Mouse (Mus musculus) midbrain, embryonic 16.5 days (tissue): ENCODE measurements at regions not wholly inside any gene's neighbourhood (a gene's known extent, or its start where the extent isn't known, plus 50 kb on each side); places are given as distances from the start of the nearest gene placed in this dataset.

Experiments used
- ATAC-seq: fragments of 200-750 bp; cut with Nextera tagmentation; 2 replicates; pipeline ENCODE4 v1.8.0; 2017; ENCODE audit warnings: moderate TSS enrichment
- H3K27ac ChIP-seq: fragments of 300-500 bp; sonication (generic); 2 replicates; pipeline ENCODE4 v1.5.1; 2014; ENCODE audit warnings: mild to moderate bottlenecking, low read length, mixed read lengths
- H3K27me3 ChIP-seq: fragments of 300-500 bp; sonication (generic); 2 replicates; pipeline ENCODE4 v1.6.1; 2014; ENCODE audit warnings: low read depth, low read length, mixed read lengths; ENCODE audit not compliant: control insufficient read depth, insufficient read depth
- H3K36me3 ChIP-seq: fragments of 300-500 bp; sonication (generic); 2 replicates; pipeline ENCODE4 v1.6.1; 2014; ENCODE audit warnings: mild to moderate bottlenecking, low read length, moderate library complexity, mixed read lengths; ENCODE audit not compliant: control insufficient read depth, insufficient read depth
- H3K4me1 ChIP-seq: fragments of 300-500 bp; sonication (generic); 2 replicates; pipeline ENCODE4 v1.6.1; 2014; ENCODE audit warnings: mild to moderate bottlenecking, low read length, mixed read lengths; ENCODE audit not compliant: control insufficient read depth, insufficient read depth
- H3K4me2 ChIP-seq: fragments of 300-500 bp; sonication (generic); 2 replicates; pipeline ENCODE4 v1.6.1; 2014; ENCODE audit warnings: mild to moderate bottlenecking, low read length, mixed read lengths
- H3K4me3 ChIP-seq: fragments of 300-500 bp; sonication (generic); 2 replicates; pipeline ENCODE4 v1.5.1; 2014; ENCODE audit warnings: low read depth, mild to moderate bottlenecking, low read length, moderate library complexity, mixed read lengths
- H3K9ac ChIP-seq: fragments of 300-500 bp; sonication (generic); 2 replicates; pipeline ENCODE4 v1.6.1; 2014; ENCODE audit warnings: low read depth, low read length, mixed read lengths
- H3K9me3 ChIP-seq: fragments of 300-500 bp; sonication (generic); replicated peaks from 2 replicates; pipeline ENCODE4 v1.6.1; 2014; ENCODE audit warnings: mild to moderate bottlenecking, low read length, mixed read lengths; ENCODE audit not compliant: control insufficient read depth, poor library complexity, severe bottlenecking
- WGBS: fragments of 180-500 bp; shearing (Covaris S2); extraction: QIAGEN DNeasy Blood & Tissue Kit; methylation state at CpG from one replicate; pipeline ENCODE4 v1.1.7; 2014; 5-methylcytosine and 5-hydroxymethylcytosine counted together

DNA sequence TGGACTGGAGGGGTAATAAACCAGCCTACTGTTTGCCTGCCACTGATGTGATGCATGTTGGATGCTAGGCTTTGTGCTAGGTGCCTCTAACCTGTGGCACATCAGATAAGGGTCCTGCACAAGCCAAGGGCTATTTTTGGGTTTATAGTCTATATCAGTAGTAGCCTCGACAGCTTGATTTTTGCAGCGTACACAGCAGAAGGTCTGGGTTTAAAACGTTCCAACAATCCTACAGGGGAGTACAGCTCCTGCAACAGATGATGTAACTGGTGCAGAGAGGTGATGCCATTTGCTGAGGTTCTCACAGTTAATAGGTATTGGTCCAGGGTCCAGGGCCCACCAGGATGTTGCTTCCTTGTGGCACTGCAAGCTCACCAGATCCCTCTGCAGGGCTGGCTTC lies 63.9 kb upstream of the Ldlrad3 start:
- no peak overlapping the region for H3K4me3 ChIP-seq
- H3K27ac ChIP-seq: no peak overlapping the region
- 90% methylated on average over 3 of the region's 3 CpGs for WGBS
- H3K4me2 ChIP-seq: no peak overlapping the region
- H3K4me1 ChIP-seq: no peaks in the 10 kb centered on the region
- no peak overlapping the region for H3K9ac ChIP-seq
- no peaks in the 10 kb centered on the region for H3K9me3 ChIP-seq
- H3K36me3 ChIP-seq: no peaks in the 10 kb centered on the region
- no peaks in the 10 kb centered on the region for H3K27me3 ChIP-seq
- no peak for ATAC-seq

DNA sequence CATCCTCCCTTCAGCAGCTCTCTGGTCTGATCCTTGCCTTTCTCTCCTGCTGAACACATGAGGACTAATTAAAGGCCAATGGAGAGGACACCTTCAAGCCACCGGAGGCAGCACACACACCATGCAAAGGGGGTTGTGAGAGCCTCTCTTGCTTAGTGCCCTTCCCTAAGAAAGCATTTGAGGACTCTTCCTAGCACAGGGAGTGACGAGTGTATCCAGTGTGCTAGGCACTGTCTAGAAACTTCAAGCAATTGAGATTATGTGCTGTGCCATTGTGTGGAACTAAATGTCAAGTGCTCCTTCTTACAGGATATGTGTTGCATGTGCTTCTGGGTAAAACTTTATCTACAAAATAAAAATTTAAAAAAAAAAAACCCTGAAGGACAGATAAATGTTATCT lies 60.3 kb upstream of the Ldlrad3 start:
- no peak overlapping the region for H3K27ac ChIP-seq
- no peak overlapping the region for H3K9ac ChIP-seq
- no peak overlapping the region for H3K4me2 ChIP-seq
- no peak overlapping the region for H3K4me3 ChIP-seq
- no peak for ATAC-seq
- no peaks in the 10 kb centered on the region for H3K36me3 ChIP-seq
- WGBS: 41% methylated on average over 2 of the region's 2 CpGs
- H3K27me3 ChIP-seq: no peaks in the 10 kb centered on the region
- peaks cover 3% of the 10 kb centered on the region; the same call in 1 of the 2 replicates for H3K4me1 ChIP-seq
- H3K9me3 ChIP-seq: no peaks in the 10 kb centered on the region

DNA sequence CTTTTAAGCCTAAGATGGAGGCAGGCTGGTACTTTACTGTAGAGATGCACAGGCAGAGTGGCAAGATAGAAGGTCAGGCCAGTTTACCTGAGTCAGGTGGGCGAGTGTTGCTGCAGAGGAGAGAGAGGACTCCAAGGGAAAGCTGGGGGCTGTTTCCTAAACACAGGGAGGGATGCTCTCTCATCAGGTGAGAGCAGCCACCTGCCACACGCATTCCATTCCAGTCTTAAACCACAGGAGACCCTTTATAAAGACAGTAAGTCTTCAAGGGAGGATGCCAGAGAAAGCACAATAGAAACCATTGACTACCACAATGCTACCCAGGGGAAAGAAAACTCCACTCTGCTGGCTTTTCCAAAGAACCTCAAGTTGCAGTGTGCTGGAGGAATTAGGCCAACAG lies 58.3 kb upstream of the Ldlrad3 start:
- ATAC-seq: no peak
- Histone ChIP-seq H3K36me3 (no peaks in the 10 kb centered on the region), H3K27ac (no peak overlapping the region), H3K9me3 (no peaks in the 10 kb centered on the region), H3K4me3 (no peak overlapping the region), H3K4me2 (no peak overlapping the region), H3K9ac (no peak overlapping the region), H3K27me3 (no peaks in the 10 kb centered on the region), H3K4me1 (peaks cover 3% of the 10 kb centered on the region; the same call in 1 of the 2 replicates)
- 43% methylated on average over 2 of the region's 2 CpGs for WGBS

DNA sequence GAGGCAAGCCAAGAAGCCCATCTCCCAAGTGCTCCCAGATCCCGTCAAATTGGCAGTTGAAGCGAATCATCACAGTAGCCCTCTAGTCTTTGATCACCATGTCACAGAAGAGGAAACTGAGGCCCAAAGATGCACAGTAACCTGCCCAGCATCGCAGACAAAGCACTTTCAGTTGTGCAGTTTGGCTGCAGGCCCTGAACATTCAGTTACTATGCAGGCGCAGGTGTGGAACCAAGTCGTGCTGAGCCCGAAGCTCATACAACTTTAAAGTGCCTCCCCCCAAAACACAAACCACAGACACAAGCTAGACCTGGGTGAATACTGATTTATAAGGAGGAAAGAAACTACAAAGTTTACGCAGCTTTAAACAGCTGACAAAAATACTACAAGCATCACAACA lies 55.4 kb upstream of the Ldlrad3 start:
- no peak overlapping the region for H3K4me3 ChIP-seq
- H3K9me3 ChIP-seq: no peaks in the 10 kb centered on the region
- H3K4me2 ChIP-seq: no peak overlapping the region
- ATAC-seq: no peak
- no peaks in the 10 kb centered on the region for H3K27me3 ChIP-seq
- 76% methylated on average over 7 of the region's 7 CpGs for WGBS
- H3K9ac ChIP-seq: no peak overlapping the region
- H3K4me1 ChIP-seq: peaks cover 3% of the 10 kb centered on the region; the same call in 1 of the 2 replicates
- no peak overlapping the region for H3K27ac ChIP-seq
- H3K36me3 ChIP-seq: no peaks in the 10 kb centered on the region

DNA sequence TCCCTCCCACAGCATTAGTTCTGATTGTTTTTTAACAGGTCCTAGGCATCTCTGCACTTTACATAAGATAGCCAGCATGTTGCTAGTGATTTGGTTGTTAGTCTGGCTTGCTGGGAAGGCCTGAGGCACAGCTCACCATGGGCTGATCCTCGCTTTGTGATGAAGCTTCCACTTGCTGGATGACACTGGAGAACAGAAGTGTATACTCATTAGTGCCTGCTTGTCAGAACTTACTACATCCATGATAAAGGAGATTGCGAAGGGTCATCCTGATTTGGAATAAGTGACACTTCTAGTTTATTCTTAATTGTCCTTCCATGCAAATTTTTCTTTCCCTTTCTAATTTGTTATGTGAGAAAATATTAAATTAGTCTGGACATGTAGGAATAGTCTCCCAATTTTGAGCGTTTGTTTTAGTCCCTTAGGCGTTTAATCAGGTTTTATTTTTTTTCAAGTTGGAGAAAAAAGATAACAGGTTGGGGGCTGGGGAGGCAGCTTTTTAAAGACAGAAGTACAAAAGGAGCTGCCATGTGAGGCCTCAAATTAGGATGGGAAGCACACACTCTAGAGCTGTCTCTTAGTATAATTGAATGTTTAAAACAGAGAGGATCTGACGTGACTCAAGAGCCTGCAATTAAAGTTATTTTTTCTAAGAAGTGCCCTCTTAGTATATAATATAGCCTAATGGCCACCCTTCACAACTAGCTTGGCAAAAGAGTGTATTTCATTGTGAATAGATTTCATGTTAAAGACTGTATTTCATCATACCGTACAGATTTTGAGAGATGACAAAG lies 53.7 kb upstream of the Ldlrad3 start:
- no peak overlapping the region for H3K9ac ChIP-seq
- H3K9me3 ChIP-seq: no peaks in the 10 kb centered on the region
- no peaks in the 10 kb centered on the region for H3K27me3 ChIP-seq
- H3K36me3 ChIP-seq: no peaks in the 10 kb centered on the region
- ATAC-seq: 0 out of 2 replicates have a peak, but pooled peaks have one; percentile 32
- H3K27ac ChIP-seq: no peak overlapping the region
- WGBS: 61% methylated on average over 6 of the region's 6 CpGs
- peaks cover 2% of the 10 kb centered on the region; the same call in 1 of the 2 replicates for H3K4me1 ChIP-seq
- no peak overlapping the region for H3K4me2 ChIP-seq
- H3K4me3 ChIP-seq: no peak overlapping the region
